Mouse (Mus musculus): ENCODE data around the gene Mdk.
A peak's percentile ranks its signal among the peaks of the same experiment; 100 is the strongest.

Gene Mdk

DNA sequence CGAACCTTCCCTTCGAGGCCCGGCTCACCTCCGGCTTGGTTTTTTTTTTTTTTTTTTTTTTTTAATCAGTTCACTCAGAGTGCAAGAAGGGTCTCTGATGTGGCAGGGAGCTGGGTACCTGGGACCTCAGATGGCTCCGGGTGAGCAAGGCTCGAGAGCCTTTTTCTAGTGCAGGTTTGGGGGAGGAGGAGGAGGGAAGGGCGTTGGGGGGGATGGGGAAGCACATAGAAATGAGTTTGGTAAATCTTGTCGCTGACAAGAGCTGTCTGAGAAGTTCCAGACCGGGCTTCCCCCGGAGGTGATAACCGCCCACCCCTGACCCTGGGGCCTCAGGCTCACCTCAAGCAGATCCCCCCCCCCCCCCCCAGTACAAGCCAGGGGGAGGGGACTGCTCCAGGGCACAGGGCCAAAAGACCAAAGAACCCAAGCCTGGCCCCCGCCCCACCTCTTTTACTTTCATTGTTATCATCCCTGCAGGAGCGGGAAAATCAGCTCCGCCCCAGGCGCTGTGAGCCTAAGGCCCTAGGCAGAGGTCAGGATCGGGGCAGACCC lies at the start of gene Mdk:
Gene Mdk (minus strand): TSS at position 138 of the 552 bp plus-strand sequence.
- no peak for DNase-seq (ENCODE audit: low spot score)

DNA sequence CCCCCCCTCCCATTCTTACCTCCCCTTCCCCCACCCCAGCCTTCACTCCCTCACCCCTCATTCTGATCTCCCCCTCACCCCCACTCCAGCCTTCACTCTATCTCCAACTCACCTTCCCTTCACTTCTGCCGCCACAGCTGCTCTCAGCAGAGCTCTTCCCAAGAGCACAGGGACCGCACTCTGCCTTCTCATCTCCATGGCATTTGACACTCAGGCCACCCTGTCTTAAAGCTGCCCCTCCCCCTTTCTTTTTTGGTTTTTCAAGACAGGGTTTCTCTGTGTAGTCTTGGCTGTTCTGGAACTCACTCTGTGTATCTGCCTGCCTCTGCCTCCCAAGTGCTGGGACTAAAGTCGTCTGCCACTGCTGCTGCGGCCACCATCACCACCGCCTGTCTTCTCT lies 48.7 kb upstream of the Mdk start:
- no peak for DNase-seq (ENCODE audit: low spot score)

DNA sequence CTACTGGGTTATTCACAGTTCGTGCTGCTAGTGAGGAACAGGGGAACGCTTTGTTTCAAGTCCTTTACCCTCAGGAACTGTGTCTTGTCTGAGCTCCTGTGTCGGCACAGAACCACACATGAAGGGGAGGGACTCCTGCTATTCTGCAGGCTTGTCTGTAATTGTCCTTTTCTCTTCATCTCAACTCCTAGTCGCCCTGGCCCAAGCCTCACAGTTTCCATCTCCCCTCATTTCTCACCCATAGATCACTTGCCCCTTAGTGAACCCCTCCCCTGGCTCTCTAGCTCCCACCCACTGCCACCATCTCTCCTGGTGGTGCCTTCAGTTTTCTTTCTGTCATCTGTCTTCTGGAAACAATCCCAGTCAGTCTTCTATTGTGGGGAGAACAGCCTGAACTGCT lies 48.1 kb upstream of the Mdk start:
- no peak for DNase-seq (ENCODE audit: low spot score)

DNA sequence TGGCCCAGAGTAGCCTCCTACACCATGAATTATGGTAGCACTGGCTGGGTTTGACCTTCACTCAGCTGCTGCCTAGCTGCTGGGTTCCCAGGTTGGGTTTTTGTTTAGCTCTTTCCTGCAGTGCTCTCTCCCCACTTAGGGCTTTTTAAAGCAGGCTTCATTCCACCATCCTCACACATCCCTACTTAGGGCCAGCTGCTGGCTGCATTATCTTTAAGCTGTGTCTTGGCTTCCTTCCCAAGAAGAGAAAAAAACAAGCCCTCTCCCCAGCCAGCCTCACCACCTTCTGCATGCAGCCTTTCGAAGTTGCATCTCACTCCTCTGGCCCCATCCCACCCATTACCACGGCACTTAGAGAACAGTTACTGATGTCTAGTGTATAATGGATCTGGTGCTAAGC lies 46.5 kb upstream of the Mdk start:
- no peak for DNase-seq (ENCODE audit: low spot score)

DNA sequence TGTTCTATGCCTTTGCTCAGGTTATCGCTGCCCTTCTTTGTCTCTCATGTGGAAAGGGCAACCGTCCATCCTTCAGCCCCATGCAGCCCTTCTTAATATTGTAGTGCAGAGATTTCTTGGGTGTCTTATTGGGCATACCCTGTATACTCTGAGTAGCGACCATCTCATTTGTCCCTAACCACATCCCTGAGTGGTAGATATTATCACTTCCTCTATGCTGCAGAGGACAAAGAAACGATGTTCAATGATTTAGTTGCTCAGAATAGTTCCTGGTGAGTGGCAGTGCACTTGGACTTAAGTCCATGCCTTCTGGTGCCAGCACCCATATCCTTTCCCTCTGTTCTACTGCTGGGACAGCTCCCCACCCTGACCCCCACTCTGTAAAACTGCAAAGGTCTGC lies 45.9 kb upstream of the Mdk start:
- DNase-seq (ENCODE audit: low spot score), result no peak

DNA sequence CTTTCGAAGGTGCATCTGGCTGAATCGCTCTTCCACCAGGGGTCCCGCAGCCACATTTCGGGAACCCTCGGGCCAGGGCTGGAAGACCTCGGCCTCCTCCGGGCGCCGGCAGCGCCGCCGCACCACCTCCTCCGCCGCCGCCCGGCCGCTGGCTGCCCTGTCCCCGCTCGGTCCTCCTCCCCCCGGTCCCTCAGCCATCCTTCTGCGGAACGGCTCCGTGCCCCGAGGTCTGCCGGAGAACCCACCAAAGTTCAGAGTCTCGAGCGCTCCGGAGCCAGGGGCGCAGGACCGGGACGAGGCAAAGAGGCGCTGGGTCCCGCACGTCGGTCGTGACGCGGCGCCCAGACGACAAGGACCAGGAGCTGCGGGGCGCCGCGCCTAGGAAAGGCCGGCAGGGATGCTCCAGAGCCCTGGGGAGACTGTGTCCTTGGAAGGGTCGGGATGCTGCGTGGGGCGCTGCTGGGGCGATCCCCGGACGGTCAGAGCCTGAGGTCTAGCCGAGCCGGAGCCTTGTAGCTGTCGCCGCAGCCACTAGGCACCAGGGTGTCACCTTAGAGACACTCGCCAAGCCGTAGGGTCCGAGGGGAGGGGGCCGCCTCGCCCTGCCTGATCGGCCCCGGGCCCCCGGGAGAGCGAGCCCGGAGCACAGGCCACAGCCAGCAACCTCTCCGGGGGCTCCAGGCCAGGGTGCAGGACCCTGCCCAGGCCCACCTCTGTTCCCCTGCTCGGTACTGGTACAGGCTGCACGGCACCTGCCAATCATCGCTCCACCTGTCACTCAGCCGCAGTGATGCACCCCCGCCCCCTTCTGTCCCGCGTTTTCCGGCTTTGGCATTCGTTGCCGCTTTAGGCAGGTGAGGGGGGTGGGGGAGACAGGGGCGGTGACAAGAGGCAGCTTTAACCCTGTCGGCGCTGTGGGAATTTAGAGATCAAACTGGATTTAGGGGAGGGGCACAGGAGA lies 43.8 kb upstream of the Mdk start, which contains the start of gene Dgkz:
Gene Dgkz (minus strand): TSS at position 284 of the 961 bp plus-strand sequence.
- DNase-seq (ENCODE audit: low spot score), result no peak

DNA sequence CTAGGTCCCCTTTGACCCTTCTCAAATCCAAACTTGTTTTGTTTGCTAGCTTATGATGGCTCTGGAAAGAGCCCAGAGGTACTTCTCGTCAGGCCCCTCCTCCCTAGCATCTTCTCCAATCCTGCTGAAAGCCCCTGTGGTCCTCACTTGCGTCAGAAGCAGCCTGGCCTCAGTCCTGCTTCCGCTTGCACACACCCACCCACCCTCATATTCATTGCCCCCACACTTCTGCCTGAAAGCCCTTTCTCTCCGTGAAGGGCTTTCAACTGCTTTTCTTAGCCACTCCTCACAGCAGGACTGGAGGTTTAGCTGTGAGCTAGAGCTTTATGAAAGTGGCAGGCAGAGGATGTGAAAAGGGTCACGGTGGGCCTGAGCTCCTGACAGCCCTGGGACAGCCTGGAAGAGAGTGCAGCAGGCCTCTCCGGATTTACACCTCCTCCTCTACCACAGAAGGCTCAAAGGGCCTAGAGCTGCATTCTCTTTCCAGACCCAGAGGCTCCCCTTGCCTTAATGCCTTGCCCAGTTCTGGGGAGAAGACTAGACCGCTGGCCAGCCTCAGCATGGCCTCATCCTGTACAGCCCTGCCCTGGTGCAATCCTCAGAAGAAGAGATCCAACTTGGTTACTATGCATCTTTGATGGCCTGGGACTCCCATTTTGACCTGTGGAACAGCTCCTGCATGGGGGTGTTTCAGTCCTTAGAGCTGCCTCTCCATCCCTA lies 41.5 kb upstream of the Mdk start:
- no peak for DNase-seq (ENCODE audit: low spot score)

DNA sequence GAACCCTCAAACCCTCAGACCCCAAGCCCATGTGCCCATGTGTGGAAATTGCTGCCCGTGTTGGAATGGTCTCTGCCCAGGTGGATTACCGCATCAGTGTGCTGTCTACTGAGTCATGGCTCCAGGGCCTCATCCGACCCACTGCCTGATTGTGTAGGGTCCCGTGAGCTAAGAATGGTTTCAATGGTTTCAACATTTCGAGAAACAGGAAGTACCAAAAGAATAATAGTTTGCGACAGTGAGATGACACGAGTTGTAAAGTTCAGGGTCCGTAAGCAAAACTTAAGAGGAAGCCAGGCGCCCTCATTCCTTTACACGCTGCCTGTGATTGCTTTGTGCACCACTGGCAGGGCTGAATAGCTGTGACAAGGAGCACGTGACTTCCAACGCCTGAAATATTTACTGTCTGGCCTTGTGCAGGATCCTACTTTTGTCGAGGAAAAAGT lies 40.0 kb upstream of the Mdk start:
- DNase-seq (ENCODE audit: low spot score), result no peak

DNA sequence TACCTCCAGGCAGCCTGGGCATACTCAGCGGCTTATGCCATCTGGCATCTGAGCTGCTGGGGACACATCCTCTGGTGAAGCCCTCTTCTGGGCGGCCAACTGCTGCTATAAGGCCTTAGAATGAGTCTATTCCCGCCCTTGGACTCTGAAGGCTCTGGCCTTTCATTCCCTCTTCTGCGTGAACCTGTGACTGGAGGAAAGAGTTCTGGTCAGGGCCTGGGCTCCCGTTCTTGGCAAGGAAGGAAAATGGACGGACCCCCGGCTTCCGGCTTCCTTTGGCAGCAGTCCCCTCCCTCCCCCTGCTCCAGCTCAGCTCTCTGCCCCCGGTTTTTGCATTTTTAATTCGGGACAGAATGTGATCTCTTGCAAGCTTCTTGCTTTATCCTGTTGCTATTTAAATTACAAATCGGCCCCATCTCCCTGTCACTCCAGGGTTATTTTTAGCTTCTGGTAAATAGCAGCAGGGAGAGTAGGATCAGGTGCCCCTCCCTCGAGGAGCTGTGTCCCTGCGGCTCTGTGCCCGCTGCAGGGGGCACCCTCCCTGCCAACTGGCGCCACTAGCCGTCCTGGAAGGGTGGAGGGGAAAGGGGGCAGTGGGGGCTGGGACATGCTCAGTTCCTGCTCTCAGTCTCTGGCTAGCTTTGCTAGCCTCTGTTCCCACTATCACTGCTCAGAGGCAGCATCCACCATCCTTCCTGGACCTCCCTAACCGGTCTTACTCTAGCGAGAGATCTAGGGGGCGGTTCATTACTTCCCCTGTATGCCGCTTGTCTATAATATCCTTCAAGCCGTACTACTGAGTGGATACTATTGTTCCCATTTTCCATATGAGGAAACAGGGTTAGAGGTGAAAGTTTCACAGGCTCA lies 39.4 kb upstream of the Mdk start:
- DNase-seq (ENCODE audit: low spot score), result no peak

DNA sequence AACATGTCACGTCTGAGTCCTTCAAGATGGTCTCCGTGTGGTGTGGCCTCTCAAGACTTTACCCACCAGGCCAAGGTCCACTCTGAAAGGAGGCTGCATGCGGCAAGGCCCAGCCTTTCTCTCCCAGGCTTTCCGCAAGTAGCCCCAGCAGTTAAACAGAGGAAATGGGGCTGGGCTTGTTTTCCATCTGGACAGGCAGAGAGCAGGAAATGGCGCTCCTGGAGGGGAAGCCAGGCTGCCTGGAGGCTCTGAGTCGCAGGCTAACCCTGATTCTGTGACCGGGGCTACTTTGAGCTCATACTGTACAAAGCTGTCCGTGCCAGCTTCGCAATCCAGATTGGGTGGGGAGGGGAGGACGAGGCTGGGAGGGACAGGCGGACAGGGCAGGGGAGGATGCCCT lies 35.9 kb upstream of the Mdk start:
- DNase-seq (ENCODE audit: low spot score), result no peak

DNA sequence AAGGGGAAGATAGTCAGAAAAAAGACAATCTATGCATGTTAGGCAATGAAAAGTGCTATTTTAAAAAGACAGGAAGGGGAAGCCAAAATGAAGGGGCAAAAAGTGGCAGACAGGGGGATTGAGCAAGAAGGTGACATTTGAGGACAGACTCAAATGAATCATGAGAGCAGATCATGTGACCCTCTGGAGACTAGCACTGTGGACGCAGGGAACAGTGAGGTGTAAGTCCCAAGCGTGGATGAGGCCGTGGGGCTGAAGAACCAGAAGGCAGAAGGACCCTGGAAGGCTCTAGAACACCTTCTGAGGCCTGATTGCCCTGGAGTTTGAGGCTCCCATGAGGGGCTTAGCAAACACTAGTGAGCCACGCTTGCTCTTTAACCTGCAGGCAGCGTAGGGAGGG lies 34.3 kb upstream of the Mdk start:
- DNase-seq (ENCODE audit: low spot score), result no peak

DNA sequence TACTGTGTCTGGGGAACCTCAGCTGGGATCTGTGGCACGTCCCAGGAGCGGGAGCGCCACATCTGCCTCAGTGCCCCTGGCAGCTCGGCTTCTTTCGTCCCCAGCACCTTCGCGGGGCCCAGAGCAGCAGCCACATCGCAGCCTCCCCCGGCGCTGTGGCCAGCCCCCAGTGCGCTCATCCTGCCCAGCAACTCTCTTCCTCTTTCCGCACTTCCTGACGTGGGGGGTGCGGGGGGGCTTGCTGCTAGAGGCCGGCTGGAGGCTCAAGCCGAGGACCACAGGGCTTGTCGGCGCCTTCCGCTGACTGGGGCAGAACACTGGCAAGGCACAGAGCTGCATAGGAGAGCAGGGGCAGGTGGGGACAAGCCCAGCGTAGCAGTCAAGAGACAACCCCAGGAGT lies 33.3 kb upstream of the Mdk start:
- DNase-seq (ENCODE audit: low spot score), result no peak

DNA sequence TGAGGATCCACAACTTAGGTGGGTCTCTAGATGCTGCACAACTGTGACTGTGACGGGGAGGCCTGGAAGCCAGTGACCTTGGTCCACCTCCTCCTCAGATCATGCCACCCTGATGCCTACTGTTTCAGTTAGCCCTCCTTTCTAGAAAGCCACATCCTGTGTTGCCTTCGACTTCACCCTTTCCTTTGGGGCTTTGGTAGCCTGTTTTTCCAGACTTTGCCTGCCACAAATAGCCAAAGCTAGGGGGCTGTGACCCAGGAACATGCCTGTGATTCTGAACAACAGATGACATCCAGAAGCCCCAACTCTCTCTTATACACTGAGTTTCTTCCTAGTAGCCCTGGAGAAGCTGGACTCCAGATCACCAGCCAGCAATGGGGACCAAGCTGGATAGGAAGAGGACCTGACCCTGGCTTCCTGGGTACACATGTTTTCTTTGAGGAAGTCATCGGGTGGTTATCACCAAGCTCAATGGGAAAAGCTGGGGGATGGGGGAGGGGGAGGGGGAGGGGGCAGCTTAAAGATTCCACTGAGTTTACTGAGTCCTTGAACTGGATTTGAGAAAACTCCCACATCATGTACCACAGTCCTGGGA lies 32.6 kb upstream of the Mdk start:
- DNase-seq (ENCODE audit: low spot score), result no peak

DNA sequence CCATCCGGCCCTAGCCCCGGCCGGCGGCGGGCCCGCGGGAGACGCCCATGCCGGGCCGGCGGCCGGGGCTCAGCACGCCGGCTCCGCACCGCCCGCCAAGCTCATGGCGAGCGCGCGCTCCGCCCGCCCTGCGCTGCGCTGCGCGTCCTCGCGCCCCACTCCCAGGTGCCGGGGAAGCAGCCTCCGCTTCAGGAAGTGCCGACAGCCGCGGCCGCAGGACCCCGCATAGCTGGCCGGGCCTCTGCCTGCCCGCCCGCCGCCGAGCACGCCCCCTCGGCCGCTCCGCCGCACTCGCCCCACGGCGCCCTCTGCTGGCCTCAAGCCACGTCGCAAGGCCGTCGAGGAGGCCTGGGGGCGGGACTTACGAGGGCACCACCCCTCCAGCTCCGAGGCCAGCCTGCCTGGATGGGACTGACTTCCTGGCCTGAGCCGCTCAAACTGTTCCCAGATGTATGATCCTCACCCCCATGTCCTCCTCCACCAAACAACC lies 31.4 kb upstream of the Mdk start:
- peak; percentile 100 for DNase-seq (ENCODE audit: low spot score)

DNA sequence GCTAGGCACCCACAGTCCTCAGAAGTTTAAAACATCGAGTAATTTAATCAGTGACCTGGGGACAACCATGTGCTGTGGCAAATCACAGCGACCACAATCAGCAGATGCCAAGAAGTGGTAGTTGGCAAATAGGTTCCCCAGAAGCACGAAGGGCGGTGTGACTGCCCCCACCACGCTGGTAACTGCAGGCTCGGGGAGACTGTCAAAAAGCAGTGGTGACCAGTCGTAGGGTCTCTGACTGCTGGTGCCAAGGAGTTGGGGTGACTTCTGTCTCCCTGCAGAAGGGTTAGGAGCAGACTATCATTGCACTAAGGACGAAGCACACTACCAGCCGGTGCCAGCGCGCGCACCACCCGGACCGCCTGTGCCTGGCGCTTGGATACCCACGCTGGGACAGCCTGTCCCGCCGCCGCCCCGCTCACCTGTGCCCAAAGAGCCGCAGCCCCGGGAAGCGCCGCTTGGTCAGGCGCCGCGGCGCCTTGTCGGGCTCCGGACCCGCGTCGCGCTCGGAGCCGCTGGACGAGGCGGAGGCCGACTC lies 30.8 kb upstream of the Mdk start:
- DNase-seq (ENCODE audit: low spot score), result no peak

DNA sequence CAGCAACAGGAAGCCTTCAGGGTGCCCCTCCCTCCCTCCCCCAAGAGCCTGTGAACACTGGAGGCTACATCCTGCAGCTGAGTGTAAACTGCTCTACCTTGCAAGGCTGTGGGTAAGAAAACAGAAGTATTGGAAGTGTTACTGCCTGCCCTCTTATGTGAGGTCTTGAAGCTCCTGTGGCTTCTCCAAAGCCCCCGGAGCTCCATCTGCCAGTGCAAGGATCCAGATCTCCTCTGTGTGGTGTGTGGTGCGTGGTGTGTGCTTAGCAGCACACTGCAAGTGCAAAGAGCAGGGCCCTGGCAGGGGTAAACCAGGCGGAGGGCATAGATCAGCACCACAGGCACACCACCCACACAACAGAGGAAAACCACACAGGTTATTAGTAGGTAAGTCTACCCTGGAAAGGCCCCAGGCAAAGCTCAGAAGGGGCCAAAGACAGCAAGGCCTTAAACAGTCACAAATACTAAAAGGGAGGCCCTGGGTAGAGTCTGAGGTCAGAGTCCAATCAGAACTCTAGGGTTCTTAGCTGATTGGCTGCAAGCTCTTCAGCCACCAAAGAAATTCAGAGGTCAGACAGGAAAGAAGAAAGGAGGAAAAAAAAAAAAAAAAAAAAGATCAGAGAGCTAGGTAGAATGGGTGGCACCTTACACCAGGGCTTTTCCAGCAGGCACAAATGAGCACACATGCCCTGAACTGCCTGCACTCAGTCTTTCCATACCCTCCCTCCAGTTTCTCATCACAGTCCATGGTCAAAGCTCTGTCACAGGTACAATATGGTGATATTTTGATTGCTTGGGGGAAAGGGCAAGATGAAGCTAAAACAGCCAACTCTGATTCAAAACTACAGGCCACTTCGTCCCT lies 30.0 kb upstream of the Mdk start:
- DNase-seq (ENCODE audit: low spot score), result no peak

DNA sequence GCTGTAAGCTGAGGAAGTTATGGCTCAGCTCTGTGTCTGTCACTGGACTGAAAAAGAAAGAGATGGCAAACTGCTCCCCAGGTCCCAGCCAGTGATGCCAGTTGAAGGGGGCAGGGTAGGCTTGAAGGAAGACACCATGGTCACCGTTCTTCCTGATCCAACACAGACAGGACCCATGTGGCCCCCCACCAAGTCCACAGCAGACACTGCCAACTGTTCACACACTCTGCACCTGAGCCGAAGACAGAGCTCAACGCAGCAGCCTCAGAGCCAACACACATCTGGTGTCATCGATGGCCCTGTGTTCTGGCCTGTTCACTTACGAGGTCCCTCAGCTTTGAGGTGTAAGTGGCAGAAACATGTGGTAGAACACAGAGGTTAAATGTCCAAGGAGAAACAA lies 28.4 kb upstream of the Mdk start:
- DNase-seq (ENCODE audit: low spot score), result no peak

DNA sequence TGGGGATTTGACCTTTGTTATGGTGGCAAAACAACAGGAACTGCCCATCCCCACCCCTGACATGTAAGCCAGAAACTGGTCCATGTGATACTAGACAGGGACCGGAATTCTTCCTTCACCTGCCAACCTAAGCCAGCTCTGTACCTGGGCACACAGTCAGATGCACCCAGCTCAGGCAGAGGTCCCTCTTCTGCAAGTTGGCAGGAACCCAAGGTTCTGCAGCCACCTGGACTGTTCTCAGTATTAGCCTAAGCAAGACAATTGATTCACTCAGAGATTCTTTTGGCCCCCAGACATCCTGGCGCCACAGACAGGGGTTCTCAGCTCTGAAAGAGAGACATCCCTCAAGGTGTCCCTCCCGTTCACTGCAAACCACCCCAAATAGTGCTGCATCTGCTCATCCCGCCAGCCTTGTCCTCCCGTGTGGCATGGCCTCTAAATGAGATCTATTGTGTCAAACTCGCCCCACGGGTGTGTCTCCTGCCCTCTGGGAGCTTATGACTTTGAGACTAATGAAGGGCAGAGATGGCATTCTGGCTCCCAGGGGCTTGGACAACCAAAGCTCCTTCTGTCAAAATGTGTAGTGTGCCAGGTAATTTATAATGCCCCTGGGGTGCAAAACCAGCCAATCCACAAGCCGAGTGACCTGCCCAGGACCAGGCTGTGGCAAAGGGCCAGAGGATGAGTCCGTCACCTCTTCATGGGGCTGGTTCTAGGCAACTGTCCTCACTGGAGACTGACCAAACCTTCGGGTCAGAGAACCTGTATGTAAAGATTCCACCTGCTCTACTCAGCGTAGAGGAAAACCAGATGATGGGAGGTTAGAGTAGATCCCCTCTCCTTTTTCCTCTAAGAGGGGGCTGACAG lies 27.7 kb upstream of the Mdk start:
- DNase-seq (ENCODE audit: low spot score), result no peak
